Mouse (Mus musculus) forebrain, embryonic 15.5 days (tissue): Measurements from ENCODE around the gene Slc34a2. TPM values are rescaled to one million over a fixed set of nuclear protein-coding genes. Genes with fewer than 3 reads are reported as not detected.

Experiments used
- ATAC-seq: fragments of 200-750 bp; cut with Nextera tagmentation; replicated peaks from 2 replicates; pipeline ENCODE4 v1.8.0; 2017; ENCODE audit warnings: mild to moderate bottlenecking, moderate TSS enrichment, moderate library complexity
- H3K27ac ChIP-seq: fragments of 300-500 bp; sonication (generic); replicated peaks from 2 replicates; pipeline ENCODE4 v1.5.1; 2015; ENCODE audit warnings: mild to moderate bottlenecking, inconsistent platforms
- H3K27me3 ChIP-seq: fragments of 300-500 bp; sonication (generic); 2 replicates; pipeline ENCODE4 v1.6.1; 2015; ENCODE audit warnings: inconsistent platforms
- H3K36me3 ChIP-seq: fragments of 300-500 bp; sonication (generic); 2 replicates; pipeline ENCODE4 v1.6.1; 2015; ENCODE audit warnings: mild to moderate bottlenecking, inconsistent platforms
- H3K4me1 ChIP-seq: fragments of 300-500 bp; sonication (generic); 2 replicates; pipeline ENCODE4 v1.6.1; 2015; ENCODE audit warnings: inconsistent platforms
- H3K4me2 ChIP-seq: fragments of 300-500 bp; sonication (generic); replicated peaks from 2 replicates; pipeline ENCODE4 v1.6.1; 2015; ENCODE audit warnings: mild to moderate bottlenecking, inconsistent platforms
- H3K4me3 ChIP-seq: fragments of 300-500 bp; sonication (generic); 2 replicates; pipeline ENCODE4 v1.5.1; 2015; ENCODE audit warnings: mild to moderate bottlenecking, inconsistent platforms
- H3K9ac ChIP-seq: fragments of 300-500 bp; sonication (generic); replicated peaks from 2 replicates; pipeline ENCODE4 v1.6.1; 2015; ENCODE audit warnings: mild to moderate bottlenecking, inconsistent platforms
- H3K9me3 ChIP-seq: fragments of 300-500 bp; sonication (generic); 2 replicates; pipeline ENCODE4 v1.6.1; 2016; ENCODE audit warnings: inconsistent platforms
- WGBS: fragments of 180-500 bp; shearing (Covaris S2); methylation state at CpG from one replicate; pipeline ENCODE4 v1.1.7; 2015; ENCODE audit warnings: mixed read lengths; 5-methylcytosine and 5-hydroxymethylcytosine counted together
- polyA plus RNA-seq: library from polyadenylated mRNA; unstranded; fragments of >200 nt; fragmentation: Nextera tagmentation; extraction: Ambion mirVana; gene quantifications from 2 replicates; pipeline ENCODE4 v1.2.1, GENCODE M21; 2015

Slc34a2 gene
- polyA plus RNA-seq, 1 experiment from 2014 or later = not detected

- H3K9me3 ChIP-seq = no peaks in the 10 kb centered on the region
- no peak overlapping the region for H3K27ac ChIP-seq
- peaks cover 6% of the 10 kb centered on the region; the same call in 1 of the 2 replicates for H3K36me3 ChIP-seq
- no peak overlapping the region for H3K4me3 ChIP-seq
- H3K4me1 ChIP-seq = peaks cover 23% of the 10 kb centered on the region
- H3K9ac ChIP-seq = no peak overlapping the region
- no peak overlapping the region for H3K4me2 ChIP-seq
- no peak for ATAC-seq
- no peaks in the 10 kb centered on the region for H3K27me3 ChIP-seq
- WGBS = 14% methylated on average over 3 of the region's 3 CpGs
Measured at GRCm38 (mm10) chr5:53119689-53120088, 81.8 kb downstream of the Slc34a2 start.

Other genes starting within 250 kb of the Slc34a2 start
- 110 and 111 TPM in 2 replicates for gene Anapc4, start 204.1 kb upstream of the Slc34a2 start, polyA plus RNA-seq
- gene Sel1l3, start 175.8 kb downstream of the Slc34a2 start, polyA plus RNA-seq = 11.0 and 11.4 TPM in 2 replicates
- 59.9 and 65.8 TPM in 2 replicates for gene Smim20, start 229.0 kb downstream of the Slc34a2 start, polyA plus RNA-seq